Mouse (Mus musculus) cortical plate, adult 2 months (tissue): Measurements from ENCODE around the gene Plekhh2.

Source experiments
- CTCF ChIP-seq: fragments of 200-500 bp; IDR thresholded peaks from 2 replicates; pipeline ENCODE4 v1.5.1; 2011; ENCODE audit warnings: mild to moderate bottlenecking, control low read depth, low read length; ENCODE audit not compliant: insufficient read depth; ENCODE audit errors: extremely low read depth
- POLR2A ChIP-seq: fragments of 200-500 bp; IDR thresholded peaks from 2 replicates; pipeline ENCODE4 v1.6.1; 2011; ENCODE audit warnings: mild to moderate bottlenecking, low read length, control low read depth; ENCODE audit not compliant: insufficient read depth; ENCODE audit errors: extremely low read depth

DNA sequence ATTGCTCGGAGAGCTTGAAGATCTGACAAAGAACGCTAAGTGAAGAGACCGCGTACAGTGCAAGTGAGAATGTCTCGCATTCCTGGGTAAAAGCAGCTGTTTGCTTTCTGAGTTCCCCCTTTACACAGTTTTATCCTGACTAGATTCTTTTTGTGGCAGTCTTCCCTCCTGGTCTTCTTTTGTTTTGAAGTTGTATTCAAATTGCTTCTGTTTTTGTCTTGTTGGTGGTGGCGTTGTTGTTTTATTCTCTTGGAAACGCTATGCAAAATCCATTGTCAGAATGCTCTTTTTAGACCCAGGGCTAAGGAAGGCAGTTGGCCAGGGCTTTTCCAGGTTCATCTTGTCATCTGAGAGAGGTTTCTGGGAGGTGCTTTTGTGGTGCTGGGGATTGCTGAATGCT is 84.8 kb downstream of the Plekhh2 start:
- no peak for TF ChIP-seq CTCF
- TF ChIP-seq POLR2A = no peak
